Mouse (Mus musculus) midbrain, postnatal 0 days (tissue): ENCODE results near the gene Nup93. TPM values are rescaled to one million over a fixed set of nuclear protein-coding genes. Genes with fewer than 3 reads are reported as not detected.

Source experiments
- ATAC-seq: fragments of 200-750 bp; cut with Nextera tagmentation; 2 replicates; pipeline ENCODE4 v1.8.0; 2017; ENCODE audit warnings: moderate number of reproducible peaks, mild to moderate bottlenecking, moderate TSS enrichment, moderate library complexity; ENCODE audit not compliant: low FRiP score
- DNase-seq: peaks from one replicate; pipeline ENCODE4 v3.0.0-alpha.2; 2015; ENCODE audit warnings: low spot score
- H3K27ac ChIP-seq: fragments of 300-500 bp; sonication (generic); 2 replicates; pipeline ENCODE4 v1.5.1; 2014; ENCODE audit warnings: low read depth, mild to moderate bottlenecking, low read length, mixed read lengths
- H3K27me3 ChIP-seq: fragments of 300-500 bp; sonication (generic); 2 replicates; pipeline ENCODE4 v1.6.1; 2014; ENCODE audit warnings: low read length, control low read depth, mixed read lengths; ENCODE audit not compliant: insufficient read depth
- H3K36me3 ChIP-seq: fragments of 300-500 bp; sonication (generic); 2 replicates; pipeline ENCODE4 v1.6.1; 2014; ENCODE audit warnings: low read length, control low read depth, mixed read lengths; ENCODE audit not compliant: insufficient read depth
- H3K4me1 ChIP-seq: fragments of 300-500 bp; sonication (generic); 2 replicates; pipeline ENCODE4 v1.6.1; 2014; ENCODE audit warnings: mild to moderate bottlenecking, control low read depth, antibody characterized with exemption, low read length, mixed read lengths; ENCODE audit not compliant: insufficient read depth
- H3K4me2 ChIP-seq: fragments of 300-500 bp; sonication (generic); 2 replicates; pipeline ENCODE4 v1.6.1; 2014; ENCODE audit warnings: low read depth, mild to moderate bottlenecking, low read length, mixed read lengths; ENCODE audit not compliant: poor library complexity, severe bottlenecking
- H3K4me3 ChIP-seq: fragments of 300-500 bp; sonication (generic); 2 replicates; pipeline ENCODE4 v1.5.1; 2014; ENCODE audit warnings: low read depth, mild to moderate bottlenecking, low read length, moderate library complexity
- H3K9ac ChIP-seq: fragments of 300-500 bp; sonication (generic); replicated peaks from 2 replicates; pipeline ENCODE4 v1.6.1; 2014; ENCODE audit warnings: mild to moderate bottlenecking, low read length, moderate library complexity, mixed read lengths; ENCODE audit not compliant: poor library complexity, severe bottlenecking
- H3K9me3 ChIP-seq: fragments of 300-500 bp; sonication (generic); 2 replicates; pipeline ENCODE4 v1.6.1; 2016; ENCODE audit warnings: low read length, control low read depth
- CTCF ChIP-seq: IDR thresholded peaks from 2 replicates; pipeline ENCODE4 v1.5.1; 2016; ENCODE audit warnings: antibody characterized with exemption, mild to moderate bottlenecking
- WGBS: fragments of 180-500 bp; shearing (Covaris S2); extraction: QIAGEN DNeasy Blood & Tissue Kit; methylation state at CpG from one replicate; pipeline ENCODE4 v1.1.7; 2014; 5-methylcytosine and 5-hydroxymethylcytosine counted together
- polyA plus RNA-seq: library from polyadenylated mRNA; unstranded; fragments of >200 nt; fragmentation: Nextera tagmentation; extraction: Ambion mirVana; gene quantifications from 2 replicates; pipeline ENCODE4 v1.2.1, GENCODE M21; 2015
- total RNA-seq: library from RNA; depleted of rRNA; stranded (reverse); fragments of >200 nt; gene quantifications from 2 replicates; pipeline ENCODE4 v1.2.3, GENCODE M21; 2014

Nup93 gene
- total and polyA plus RNA-seq, 2 experiments from 2014 or later: 39.9 to 65.3 TPM

DNA sequence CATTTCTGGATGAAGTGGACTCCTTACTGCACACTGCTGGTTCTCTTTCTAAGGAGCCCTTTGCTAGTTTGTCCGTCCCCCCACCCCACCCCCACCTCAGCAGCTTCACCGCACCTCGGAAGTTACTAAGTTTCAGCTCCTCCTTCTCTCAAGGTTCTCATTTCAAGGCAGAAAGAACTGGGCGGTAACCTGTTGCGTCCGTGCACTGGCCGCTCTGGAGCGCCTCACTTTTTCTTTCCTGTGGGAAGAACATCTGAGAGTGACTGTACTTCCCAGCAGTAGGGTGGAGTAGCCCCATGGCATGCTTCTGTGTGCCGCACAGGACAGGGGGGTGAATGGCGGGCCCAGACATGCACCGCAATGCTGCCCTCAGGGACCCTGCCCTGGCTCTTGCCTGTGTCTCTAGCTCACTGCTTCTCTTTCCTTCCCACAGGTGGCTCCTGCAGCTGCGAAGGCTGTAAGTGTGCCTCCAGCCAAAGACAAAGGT lies 30.0 kb upstream of the Nup93 start:
- Histone ChIP-seq H3K27me3 (peaks cover 57% of the 10 kb centered on the region), H3K36me3 (no peaks in the 10 kb centered on the region), H3K4me3 (no peak overlapping the region), H3K4me1 (peaks cover 3% of the 10 kb centered on the region), H3K4me2 (no peak overlapping the region), H3K27ac (no peak overlapping the region), H3K9ac (no peak overlapping the region), H3K9me3 (no peaks in the 10 kb centered on the region)
- WGBS: 31% methylated on average over 12 of the region's 12 CpGs
- no peak for TF ChIP-seq CTCF
- DNase-seq: no peak
- no peak for ATAC-seq

- Histone ChIP-seq H3K36me3 (no peaks in the 10 kb centered on the region), H3K27me3 (peaks cover 48% of the 10 kb centered on the region), H3K9me3 (no peaks in the 10 kb centered on the region), H3K9ac (no peak overlapping the region), H3K4me2 (no peak overlapping the region), H3K27ac (no peak overlapping the region), H3K4me1 (no peaks in the 10 kb centered on the region), H3K4me3 (no peak overlapping the region)
- ATAC-seq (no peak), DNase-seq (no peak)
- 77% methylated on average over 6 of the region's 6 CpGs for WGBS
- TF ChIP-seq CTCF: no peak
These were observed 28.6 kb upstream of the Nup93 start for GRCm38 (mm10) chr8:94185791-94186190.

DNA sequence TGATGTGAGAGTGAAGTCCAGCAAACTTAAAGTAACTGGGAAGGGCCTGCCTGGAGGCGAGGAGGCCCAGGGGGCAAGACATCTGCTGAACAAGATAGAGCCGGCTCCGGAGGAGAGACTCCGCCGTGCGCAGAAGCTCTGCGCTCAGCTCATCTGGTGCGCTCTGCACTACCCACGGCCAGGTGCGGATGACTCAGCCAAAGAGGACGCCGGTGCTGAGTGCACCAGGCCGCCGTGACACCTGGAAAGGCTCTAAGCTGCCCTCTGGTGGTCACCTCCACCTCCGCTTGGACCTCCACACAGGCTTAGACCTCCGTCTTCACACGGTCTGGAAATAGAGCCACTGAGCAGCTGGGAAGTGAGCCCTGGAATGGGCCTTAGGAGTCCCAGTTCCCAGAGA lies 27.8 kb upstream of the Nup93 start:
- peak overlapping the region; percentile 32 for H3K4me2 ChIP-seq
- peak overlapping the region; percentile 8; the same call in 1 of the 2 replicates for H3K4me3 ChIP-seq
- no peaks in the 10 kb centered on the region for H3K9me3 ChIP-seq
- 11% methylated on average over 17 of the region's 17 CpGs for WGBS
- H3K4me1 ChIP-seq: no peaks in the 10 kb centered on the region
- ATAC-seq (0 out of 2 replicates have a peak, but pooled peaks have one; percentile 17), DNase-seq (peak; percentile 70)
- no peak overlapping the region for H3K9ac ChIP-seq
- H3K27me3 ChIP-seq: peaks cover 48% of the 10 kb centered on the region
- peak; percentile 77 for TF ChIP-seq CTCF
- no peak overlapping the region for H3K27ac ChIP-seq
- no peaks in the 10 kb centered on the region for H3K36me3 ChIP-seq

- no peak for DNase-seq
These were observed 26.9 kb upstream of the Nup93 start for GRCm38 (mm10) chr8:94187290-94188002.

GRCm38 (mm10) chr8:94189275-94190031 lies 24.9 kb upstream of the Nup93 start:
- Histone ChIP-seq H3K4me3 (no peak overlapping the region), H3K36me3 (no peaks in the 10 kb centered on the region), H3K9ac (no peak overlapping the region), H3K27me3 (peaks cover 22% of the 10 kb centered on the region), H3K27ac (peak overlapping the region; percentile 21; the same call in 1 of the 2 replicates), H3K4me1 (no peaks in the 10 kb centered on the region), H3K9me3 (no peaks in the 10 kb centered on the region), H3K4me2 (no peak overlapping the region)
- no peak for TF ChIP-seq CTCF
- WGBS: 61% methylated on average over 13 of the region's 13 CpGs
- ATAC-seq (peak; percentile 69), DNase-seq (peak; percentile 92)

More at GRCm38 (mm10) chr8:94187290-94188002, 26.9 kb upstream of the Nup93 start:
- no peaks in the 10 kb centered on the region for H3K4me1 ChIP-seq
- no peak overlapping the region for H3K27ac ChIP-seq
- no peak overlapping the region for H3K4me3 ChIP-seq
- ATAC-seq: no peak
- H3K36me3 ChIP-seq: no peaks in the 10 kb centered on the region
- H3K4me2 ChIP-seq: no peak overlapping the region
- no peak for TF ChIP-seq CTCF
- WGBS: 42% methylated on average over 21 of the region's 21 CpGs
- no peaks in the 10 kb centered on the region for H3K9me3 ChIP-seq
- H3K27me3 ChIP-seq: peaks cover 38% of the 10 kb centered on the region
- H3K9ac ChIP-seq: no peak overlapping the region
